Mouse (Mus musculus): Measurements from ENCODE around the gene Anxa8. TPM values are rescaled to one million over a fixed set of nuclear protein-coding genes. Genes with fewer than 3 reads are reported as not detected.

Gene Anxa8
- polyA plus RNA-seq (2015; fragmentation: Nextera tagmentation; extraction: Ambion mirVana): 0.14 and 0.16 TPM in 2 replicates

GRCm38 (mm10) chr14:34085731-34086130, at the start of gene Anxa8:
Anxa8 (plus strand) TSS chr14:34085981.
- ATAC-seq (ENCODE audit: insufficient read depth): no peak
- Histone ChIP-seq H3K27ac (replicated peaks) (no peak within 1 kb of the TSS), H3K27me3 (no peaks in the 10 kb centered on the region; the same call in 1 of the 2 replicates), H3K9me3 (replicated peaks) (no peaks in the 10 kb centered on the region), H3K4me3 (replicated peaks) (no peak within 1 kb of the TSS), H3K9ac (no peak within 1 kb of the TSS), H3K4me1 (replicated peaks) (no peaks in the 10 kb centered on the region), H3K36me3 (replicated peaks) (no peaks in the 10 kb centered on the region), H3K4me2 (no peak within 1 kb of the TSS)
- WGBS (ENCODE audit: insufficient replicate concordance): 44% methylated on average over 4 of the region's 4 CpGs

- no peak overlapping the region for H3K9ac ChIP-seq
- H3K4me2 ChIP-seq: no peak overlapping the region
- 62% methylated on average over 4 of the region's 4 CpGs for WGBS (ENCODE audit: insufficient replicate concordance)
- no peak overlapping the region for H3K4me3 ChIP-seq (replicated peaks)
- ATAC-seq (ENCODE audit: insufficient read depth): no peak
- H3K27me3 ChIP-seq: no peaks in the 10 kb centered on the region
- no peaks in the 10 kb centered on the region for H3K4me1 ChIP-seq (replicated peaks)
- H3K9me3 ChIP-seq (replicated peaks): no peaks in the 10 kb centered on the region
- H3K27ac ChIP-seq (replicated peaks): no peak overlapping the region
- H3K36me3 ChIP-seq (replicated peaks): no peaks in the 10 kb centered on the region
Measured at GRCm38 (mm10) chr14:34041241-34041640, 44.5 kb upstream of the Anxa8 start.

GRCm38 (mm10) chr14:34043341-34043740, 42.4 kb upstream of the Anxa8 start:
- no peak for ATAC-seq (ENCODE audit: insufficient read depth)
- H3K27ac ChIP-seq (replicated peaks): no peak overlapping the region
- no peak overlapping the region for H3K9ac ChIP-seq
- no peaks in the 10 kb centered on the region for H3K4me1 ChIP-seq (replicated peaks)
- H3K36me3 ChIP-seq (replicated peaks): no peaks in the 10 kb centered on the region
- H3K4me2 ChIP-seq: no peak overlapping the region
- WGBS (ENCODE audit: insufficient replicate concordance): 50% methylated on average over 3 of the region's 3 CpGs
- no peaks in the 10 kb centered on the region for H3K9me3 ChIP-seq (replicated peaks)
- H3K27me3 ChIP-seq: no peaks in the 10 kb centered on the region
- H3K4me3 ChIP-seq (replicated peaks): no peak overlapping the region

GRCm38 (mm10) chr14:34050101-34050779, 35.5 kb upstream of the Anxa8 start:
- Histone ChIP-seq H3K9ac (no peak overlapping the region), H3K27me3 (no peaks in the 10 kb centered on the region), H3K36me3 (replicated peaks) (no peaks in the 10 kb centered on the region), H3K4me1 (replicated peaks) (no peaks in the 10 kb centered on the region), H3K27ac (replicated peaks) (no peak overlapping the region), H3K9me3 (replicated peaks) (no peaks in the 10 kb centered on the region), H3K4me3 (replicated peaks) (no peak overlapping the region), H3K4me2 (no peak overlapping the region)
- ATAC-seq (ENCODE audit: insufficient read depth): no peak
- 46% methylated on average over 5 of the region's 5 CpGs for WGBS (ENCODE audit: insufficient replicate concordance)

- no peak for ATAC-seq (ENCODE audit: insufficient read depth)
- Histone ChIP-seq H3K9ac (no peak within 1 kb of the TSS), H3K4me2 (no peak within 1 kb of the TSS), H3K9me3 (replicated peaks) (no peaks in the 10 kb centered on the region), H3K27ac (replicated peaks) (no peak within 1 kb of the TSS), H3K4me3 (replicated peaks) (no peak within 1 kb of the TSS), H3K36me3 (replicated peaks) (no peaks in the 10 kb centered on the region), H3K27me3 (no peaks in the 10 kb centered on the region), H3K4me1 (replicated peaks) (no peaks in the 10 kb centered on the region)
- 69% methylated on average over 6 of the region's 6 CpGs for WGBS (ENCODE audit: insufficient replicate concordance)
Measured at GRCm38 (mm10) chr14:34052516-34052915, 33.3 kb upstream of the Anxa8 start, which contains the start of gene Antxrl. Antxrl (plus strand) TSS chr14:34052707.

GRCm38 (mm10) chr14:34071665-34072064, 14.1 kb upstream of the Anxa8 start:
- Histone ChIP-seq H3K9ac (no peak overlapping the region), H3K4me2 (no peak overlapping the region), H3K27ac (replicated peaks) (no peak overlapping the region), H3K4me3 (replicated peaks) (no peak overlapping the region), H3K4me1 (replicated peaks) (no peaks in the 10 kb centered on the region), H3K36me3 (replicated peaks) (no peaks in the 10 kb centered on the region), H3K27me3 (no peaks in the 10 kb centered on the region), H3K9me3 (replicated peaks) (no peaks in the 10 kb centered on the region)
- ATAC-seq (ENCODE audit: insufficient read depth): no peak
- 52% methylated on average over 6 of the region's 6 CpGs for WGBS (ENCODE audit: insufficient replicate concordance)

- ATAC-seq (ENCODE audit: insufficient read depth): no peak
- Histone ChIP-seq H3K4me1 (replicated peaks) (no peaks in the 10 kb centered on the region), H3K9me3 (replicated peaks) (no peaks in the 10 kb centered on the region), H3K36me3 (replicated peaks) (no peaks in the 10 kb centered on the region), H3K9ac (no peak overlapping the region), H3K4me2 (no peak overlapping the region), H3K27me3 (no peaks in the 10 kb centered on the region), H3K27ac (replicated peaks) (no peak overlapping the region), H3K4me3 (replicated peaks) (no peak overlapping the region)
- WGBS (ENCODE audit: insufficient replicate concordance): 51% methylated on average over 4 of the region's 4 CpGs
Measured at GRCm38 (mm10) chr14:34075346-34075745, 10.4 kb upstream of the Anxa8 start.

- no peaks in the 10 kb centered on the region for H3K27me3 ChIP-seq
- no peak for ATAC-seq (ENCODE audit: insufficient read depth)
- H3K9me3 ChIP-seq (replicated peaks): no peaks in the 10 kb centered on the region
- WGBS (ENCODE audit: insufficient replicate concordance): 73% methylated on average over 5 of the region's 5 CpGs
- H3K27ac ChIP-seq (replicated peaks): no peak overlapping the region
- no peaks in the 10 kb centered on the region for H3K4me1 ChIP-seq (replicated peaks)
- H3K4me3 ChIP-seq (replicated peaks): no peak overlapping the region
- no peaks in the 10 kb centered on the region for H3K36me3 ChIP-seq (replicated peaks)
- no peak overlapping the region for H3K9ac ChIP-seq
- H3K4me2 ChIP-seq: no peak overlapping the region
Measured at GRCm38 (mm10) chr14:34077222-34077621, 8.6 kb upstream of the Anxa8 start.

- Histone ChIP-seq H3K27me3 (no peaks in the 10 kb centered on the region), H3K4me2 (no peak overlapping the region), H3K9me3 (replicated peaks) (no peaks in the 10 kb centered on the region), H3K36me3 (replicated peaks) (no peaks in the 10 kb centered on the region), H3K4me1 (replicated peaks) (no peaks in the 10 kb centered on the region), H3K27ac (replicated peaks) (no peak overlapping the region), H3K4me3 (replicated peaks) (no peak overlapping the region), H3K9ac (no peak overlapping the region)
- ATAC-seq (ENCODE audit: insufficient read depth): no peak
- 45% methylated on average over 4 of the region's 4 CpGs for WGBS (ENCODE audit: insufficient replicate concordance)
Measured at GRCm38 (mm10) chr14:34078293-34078692, 7.5 kb upstream of the Anxa8 start.

GRCm38 (mm10) chr14:34080321-34080997, 5.3 kb upstream of the Anxa8 start:
- Histone ChIP-seq H3K4me1 (replicated peaks) (no peaks in the 10 kb centered on the region), H3K4me3 (replicated peaks) (no peak overlapping the region), H3K36me3 (replicated peaks) (no peaks in the 10 kb centered on the region), H3K27me3 (no peaks in the 10 kb centered on the region), H3K9ac (no peak overlapping the region), H3K9me3 (replicated peaks) (no peaks in the 10 kb centered on the region), H3K27ac (replicated peaks) (no peak overlapping the region), H3K4me2 (no peak overlapping the region)
- whole genome bisulfite sequencing (ENCODE audit: insufficient replicate concordance): 7% methylated on average over 11 of the region's 11 CpGs
- no peak for ATAC-seq (ENCODE audit: insufficient read depth)

GRCm38 (mm10) chr14:34086806-34087205, 1.0 kb downstream of the Anxa8 start:
- no peak overlapping the region for H3K4me3 ChIP-seq (replicated peaks)
- no peaks in the 10 kb centered on the region; the same call in 1 of the 2 replicates for H3K27me3 ChIP-seq
- no peak overlapping the region for H3K27ac ChIP-seq (replicated peaks)
- no peak for ATAC-seq (ENCODE audit: insufficient read depth)
- H3K4me1 ChIP-seq (replicated peaks): no peaks in the 10 kb centered on the region
- no peaks in the 10 kb centered on the region for H3K9me3 ChIP-seq (replicated peaks)
- H3K9ac ChIP-seq: no peak overlapping the region
- no peak overlapping the region for H3K4me2 ChIP-seq
- 32% methylated on average over 4 of the region's 4 CpGs for WGBS (ENCODE audit: insufficient replicate concordance)
- no peaks in the 10 kb centered on the region for H3K36me3 ChIP-seq (replicated peaks)

Data from liver, embryonic 15.5 days (tissue).